Mouse (Mus musculus) intestine, embryonic 15.5 days (tissue): ENCODE measurements at regions not wholly inside any gene's neighbourhood (a gene's known extent, or its start where the extent isn't known, plus 50 kb on each side); places are given as distances from the start of the nearest gene placed in this dataset.

Experiments
- ATAC-seq: fragments of 200-750 bp; cut with Nextera tagmentation; 2 replicates; pipeline ENCODE4 v1.8.0; 2017; ENCODE audit warnings: moderate TSS enrichment, moderate library complexity
- H3K27ac ChIP-seq: fragments of 300-500 bp; sonication (generic); 2 replicates; pipeline ENCODE4 v1.5.1; 2015; ENCODE audit warnings: mild to moderate bottlenecking, inconsistent platforms
- H3K27me3 ChIP-seq: fragments of 300-500 bp; sonication (generic); replicated peaks from 2 replicates; pipeline ENCODE4 v1.6.1; 2015; ENCODE audit warnings: inconsistent platforms
- H3K36me3 ChIP-seq: fragments of 300-500 bp; sonication (generic); 2 replicates; pipeline ENCODE4 v1.6.1; 2015; ENCODE audit warnings: inconsistent platforms
- H3K4me1 ChIP-seq: fragments of 300-500 bp; sonication (generic); replicated peaks from 2 replicates; pipeline ENCODE4 v1.6.1; 2015; ENCODE audit warnings: inconsistent platforms
- H3K4me2 ChIP-seq: fragments of 300-500 bp; sonication (generic); replicated peaks from 2 replicates; pipeline ENCODE4 v1.6.1; 2015; ENCODE audit warnings: mild to moderate bottlenecking, inconsistent platforms
- H3K4me3 ChIP-seq: fragments of 300-500 bp; sonication (generic); replicated peaks from 2 replicates; pipeline ENCODE4 v1.5.1; 2015; ENCODE audit warnings: inconsistent platforms
- H3K9ac ChIP-seq: fragments of 300-500 bp; sonication (generic); 2 replicates; pipeline ENCODE4 v1.6.1; 2015; ENCODE audit warnings: inconsistent platforms
- H3K9me3 ChIP-seq: fragments of 300-500 bp; sonication (generic); 2 replicates; pipeline ENCODE4 v1.6.1; 2016; ENCODE audit warnings: inconsistent platforms
- WGBS: fragments of 180-500 bp; shearing (Covaris S2); methylation state at CpG from one replicate; pipeline ENCODE4 v1.1.7; 2015; 5-methylcytosine and 5-hydroxymethylcytosine counted together

GRCm38 (mm10) chr3:8751356-8751755 lies 858.5 kb downstream of the Zfp704 start:
- H3K9me3 ChIP-seq, result no peaks in the 10 kb centered on the region
- H3K4me3 ChIP-seq, result no peak overlapping the region
- WGBS, result 86% methylated on average over 10 of the region's 10 CpGs
- no peaks in the 10 kb centered on the region for H3K27me3 ChIP-seq
- no peak overlapping the region for H3K4me2 ChIP-seq
- no peaks in the 10 kb centered on the region for H3K36me3 ChIP-seq
- ATAC-seq, result no peak
- no peak overlapping the region for H3K9ac ChIP-seq
- no peaks in the 10 kb centered on the region for H3K4me1 ChIP-seq
- H3K27ac ChIP-seq, result no peak overlapping the region

- WGBS, result 63% methylated on average over 4 of the region's 4 CpGs
- no peak overlapping the region for H3K4me2 ChIP-seq
- no peak for ATAC-seq
These were observed 859.0 kb downstream of the Zfp704 start for GRCm38 (mm10) chr3:8750858-8751257.

GRCm38 (mm10) chr3:8750162-8750561 lies 859.7 kb downstream of the Zfp704 start:
- no peak for ATAC-seq
- no peak overlapping the region for H3K9ac ChIP-seq
- H3K9me3 ChIP-seq, result no peaks in the 10 kb centered on the region
- no peak overlapping the region for H3K27ac ChIP-seq
- no peaks in the 10 kb centered on the region for H3K36me3 ChIP-seq
- H3K4me3 ChIP-seq, result no peak overlapping the region
- 84% methylated on average over 11 of the region's 11 CpGs for WGBS
- no peaks in the 10 kb centered on the region for H3K4me1 ChIP-seq
- H3K27me3 ChIP-seq, result no peaks in the 10 kb centered on the region
- no peak overlapping the region for H3K4me2 ChIP-seq

More at GRCm38 (mm10) chr3:8750858-8751257, 859.0 kb downstream of the Zfp704 start:
- Histone ChIP-seq H3K27ac (no peak overlapping the region), H3K4me1 (no peaks in the 10 kb centered on the region), H3K4me3 (no peak overlapping the region), H3K9me3 (no peaks in the 10 kb centered on the region), H3K9ac (no peak overlapping the region), H3K36me3 (no peaks in the 10 kb centered on the region), H3K27me3 (no peaks in the 10 kb centered on the region)

GRCm38 (mm10) chr3:8747201-8747600 lies 862.7 kb downstream of the Zfp704 start:
- Histone ChIP-seq H3K27me3 (no peaks in the 10 kb centered on the region), H3K27ac (no peak overlapping the region), H3K4me3 (no peak overlapping the region), H3K36me3 (no peaks in the 10 kb centered on the region), H3K4me2 (no peak overlapping the region), H3K9ac (no peak overlapping the region), H3K9me3 (no peaks in the 10 kb centered on the region), H3K4me1 (no peaks in the 10 kb centered on the region)
- WGBS, result 81% methylated on average over 4 of the region's 4 CpGs
- no peak for ATAC-seq

GRCm38 (mm10) chr3:8746677-8747076 lies 863.2 kb downstream of the Zfp704 start:
- no peak overlapping the region for H3K9ac ChIP-seq
- no peaks in the 10 kb centered on the region for H3K9me3 ChIP-seq
- no peak overlapping the region for H3K4me3 ChIP-seq
- no peak for ATAC-seq
- no peak overlapping the region for H3K4me2 ChIP-seq
- 96% methylated on average over 3 of the region's 3 CpGs for WGBS
- no peaks in the 10 kb centered on the region for H3K27me3 ChIP-seq
- no peak overlapping the region for H3K27ac ChIP-seq
- no peaks in the 10 kb centered on the region for H3K4me1 ChIP-seq
- no peaks in the 10 kb centered on the region for H3K36me3 ChIP-seq

- no peak overlapping the region for H3K27ac ChIP-seq
- no peaks in the 10 kb centered on the region for H3K27me3 ChIP-seq
- no peak overlapping the region for H3K4me2 ChIP-seq
- H3K4me1 ChIP-seq, result no peaks in the 10 kb centered on the region
- 89% methylated on average over 1 of the region's 1 CpGs for WGBS
- H3K9ac ChIP-seq, result no peak overlapping the region
- no peak for ATAC-seq
- H3K9me3 ChIP-seq, result no peaks in the 10 kb centered on the region
- no peaks in the 10 kb centered on the region for H3K36me3 ChIP-seq
- no peak overlapping the region for H3K4me3 ChIP-seq
These were observed 863.8 kb downstream of the Zfp704 start for GRCm38 (mm10) chr3:8746037-8746436.

- no peak overlapping the region for H3K4me2 ChIP-seq
- H3K4me1 ChIP-seq, result no peaks in the 10 kb centered on the region
- H3K4me3 ChIP-seq, result no peak overlapping the region
- no peak overlapping the region for H3K9ac ChIP-seq
- H3K27ac ChIP-seq, result no peak overlapping the region
- no peaks in the 10 kb centered on the region for H3K36me3 ChIP-seq
- 55% methylated on average over 6 of the region's 6 CpGs for WGBS
- no peak for ATAC-seq
- H3K27me3 ChIP-seq, result no peaks in the 10 kb centered on the region
- H3K9me3 ChIP-seq, result no peaks in the 10 kb centered on the region
These were observed 865.0 kb downstream of the Zfp704 start for GRCm38 (mm10) chr3:8744857-8745256.

GRCm38 (mm10) chr3:8743650-8744049 lies 866.2 kb downstream of the Zfp704 start:
- H3K9me3 ChIP-seq, result no peaks in the 10 kb centered on the region
- H3K27me3 ChIP-seq, result no peaks in the 10 kb centered on the region
- no peaks in the 10 kb centered on the region for H3K36me3 ChIP-seq
- H3K4me3 ChIP-seq, result no peak overlapping the region
- ATAC-seq, result no peak
- WGBS, result 80% methylated on average over 7 of the region's 7 CpGs
- H3K9ac ChIP-seq, result no peak overlapping the region
- no peak overlapping the region for H3K27ac ChIP-seq
- no peaks in the 10 kb centered on the region for H3K4me1 ChIP-seq
- no peak overlapping the region for H3K4me2 ChIP-seq

GRCm38 (mm10) chr3:8741266-8742023 lies 868.4 kb downstream of the Zfp704 start:
- Histone ChIP-seq H3K27ac (no peak overlapping the region), H3K4me3 (no peak overlapping the region), H3K36me3 (no peaks in the 10 kb centered on the region), H3K9me3 (no peaks in the 10 kb centered on the region), H3K9ac (no peak overlapping the region), H3K4me1 (peaks cover 3% of the 10 kb centered on the region; the same call in 1 of the 2 replicates), H3K27me3 (no peaks in the 10 kb centered on the region), H3K4me2 (no peak overlapping the region)
- 78% methylated on average over 8 of the region's 8 CpGs for WGBS
- ATAC-seq, result no peak

GRCm38 (mm10) chr3:8740710-8741109 lies 869.2 kb downstream of the Zfp704 start:
- Histone ChIP-seq H3K4me3 (no peak overlapping the region), H3K9me3 (no peaks in the 10 kb centered on the region), H3K4me1 (peaks cover 8% of the 10 kb centered on the region; the same call in 1 of the 2 replicates), H3K4me2 (no peak overlapping the region), H3K9ac (no peak overlapping the region), H3K27me3 (no peaks in the 10 kb centered on the region), H3K36me3 (no peaks in the 10 kb centered on the region), H3K27ac (no peak overlapping the region)
- no peak for ATAC-seq
- 77% methylated on average over 5 of the region's 5 CpGs for WGBS

- H3K4me3 ChIP-seq, result no peak overlapping the region
- peaks cover 8% of the 10 kb centered on the region; the same call in 1 of the 2 replicates for H3K4me1 ChIP-seq
- no peaks in the 10 kb centered on the region for H3K27me3 ChIP-seq
- H3K27ac ChIP-seq, result no peak overlapping the region
- no peak overlapping the region for H3K4me2 ChIP-seq
- no peak for ATAC-seq
- H3K9me3 ChIP-seq, result no peaks in the 10 kb centered on the region
- no peak overlapping the region for H3K9ac ChIP-seq
- no peaks in the 10 kb centered on the region for H3K36me3 ChIP-seq
- 83% methylated on average over 14 of the region's 14 CpGs for WGBS
These were observed 870.6 kb downstream of the Zfp704 start for GRCm38 (mm10) chr3:8739299-8739698.

GRCm38 (mm10) chr3:8736239-8736953 lies 873.5 kb downstream of the Zfp704 start:
- Histone ChIP-seq H3K9ac (no peak overlapping the region), H3K4me1 (peaks cover 8% of the 10 kb centered on the region; the same call in 1 of the 2 replicates), H3K9me3 (no peaks in the 10 kb centered on the region), H3K4me3 (no peak overlapping the region), H3K27ac (no peak overlapping the region), H3K4me2 (no peak overlapping the region), H3K27me3 (no peaks in the 10 kb centered on the region), H3K36me3 (no peaks in the 10 kb centered on the region)
- WGBS, result 40% methylated on average over 10 of the region's 10 CpGs
- no peak for ATAC-seq

- Histone ChIP-seq H3K9ac (no peak overlapping the region), H3K4me2 (no peak overlapping the region), H3K4me3 (no peak overlapping the region), H3K4me1 (peaks cover 8% of the 10 kb centered on the region; the same call in 1 of the 2 replicates), H3K9me3 (no peaks in the 10 kb centered on the region), H3K27me3 (no peaks in the 10 kb centered on the region), H3K27ac (no peak overlapping the region), H3K36me3 (no peaks in the 10 kb centered on the region)
- 58% methylated on average over 3 of the region's 3 CpGs for WGBS
- ATAC-seq, result no peak
These were observed 875.8 kb downstream of the Zfp704 start for GRCm38 (mm10) chr3:8734096-8734495.
